Mouse (Mus musculus) left cerebral cortex, postnatal 4 days (tissue): Measurements from ENCODE around the gene Eno2. TPM values are rescaled to one million over a fixed set of nuclear protein-coding genes. Genes with fewer than 3 reads are reported as not detected.
A peak's percentile ranks its signal among the peaks of the same experiment; 100 is the strongest.
"Not testable (repeated sequence)": the region's sequence is repeated elsewhere in the genome, so short reads cannot be mapped to it uniquely, and the experiment has no call there.

ENCODE experiments used
- DNase-seq: peaks from one replicate; pipeline ENCODE4 v3.0.0-alpha.2; 2022
- intact Hi-C: fragments of 180-260 bp; cut with DNase I; formaldehyde crosslinking; loops from one replicate; pipeline ENCODE4 v1.15.1; 2025
- total RNA-seq, 2 experiments: library from RNA; stranded (reverse); gene quantifications; 2 replicates each; pipeline ENCODE4 v1.2.3; 2021

Gene Eno2
- total RNA-seq, 2 experiments from 2014 or later: 190 to 217 TPM

DNA sequence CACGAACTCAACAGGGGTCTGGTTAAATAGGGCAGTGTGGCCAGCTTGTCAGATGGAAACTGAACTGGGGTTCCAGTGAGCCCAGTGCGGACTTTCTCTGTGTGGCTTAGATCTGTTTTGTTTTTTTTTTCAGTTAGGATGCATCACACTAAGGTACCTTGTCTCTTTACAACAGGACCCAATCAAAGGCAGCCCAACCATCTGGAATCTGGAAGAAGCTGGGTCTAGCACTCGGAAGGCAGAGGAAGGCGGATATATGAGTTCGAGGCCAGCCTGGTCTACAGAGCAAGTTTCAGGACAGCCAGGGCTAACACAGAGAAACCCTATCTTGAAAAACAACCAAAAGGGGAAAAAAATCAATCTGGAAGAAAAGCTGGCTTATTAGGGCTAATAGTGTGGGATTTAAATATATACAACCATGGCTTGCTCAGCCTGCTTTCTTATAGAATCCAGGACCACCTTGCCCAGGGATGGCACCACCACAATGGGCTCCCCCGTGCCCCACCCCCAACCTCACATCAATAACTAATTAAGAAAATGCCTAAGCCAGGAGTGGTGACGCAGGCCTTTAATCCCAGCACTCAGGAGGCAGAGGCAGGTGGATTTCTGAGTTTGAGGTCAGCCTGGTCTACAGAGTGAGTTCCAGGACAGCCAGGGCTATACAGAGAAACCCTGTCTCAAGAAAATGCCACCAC lies 37.1 kb upstream of the Eno2 start:
- no peak for DNase-seq
- intact Hi-C loops: loop anchor here (5.0 kb wide), 1 partner anchor 49 kb away; the partner anchor contains the start of genes Atn1 and Gm45234

DNA sequence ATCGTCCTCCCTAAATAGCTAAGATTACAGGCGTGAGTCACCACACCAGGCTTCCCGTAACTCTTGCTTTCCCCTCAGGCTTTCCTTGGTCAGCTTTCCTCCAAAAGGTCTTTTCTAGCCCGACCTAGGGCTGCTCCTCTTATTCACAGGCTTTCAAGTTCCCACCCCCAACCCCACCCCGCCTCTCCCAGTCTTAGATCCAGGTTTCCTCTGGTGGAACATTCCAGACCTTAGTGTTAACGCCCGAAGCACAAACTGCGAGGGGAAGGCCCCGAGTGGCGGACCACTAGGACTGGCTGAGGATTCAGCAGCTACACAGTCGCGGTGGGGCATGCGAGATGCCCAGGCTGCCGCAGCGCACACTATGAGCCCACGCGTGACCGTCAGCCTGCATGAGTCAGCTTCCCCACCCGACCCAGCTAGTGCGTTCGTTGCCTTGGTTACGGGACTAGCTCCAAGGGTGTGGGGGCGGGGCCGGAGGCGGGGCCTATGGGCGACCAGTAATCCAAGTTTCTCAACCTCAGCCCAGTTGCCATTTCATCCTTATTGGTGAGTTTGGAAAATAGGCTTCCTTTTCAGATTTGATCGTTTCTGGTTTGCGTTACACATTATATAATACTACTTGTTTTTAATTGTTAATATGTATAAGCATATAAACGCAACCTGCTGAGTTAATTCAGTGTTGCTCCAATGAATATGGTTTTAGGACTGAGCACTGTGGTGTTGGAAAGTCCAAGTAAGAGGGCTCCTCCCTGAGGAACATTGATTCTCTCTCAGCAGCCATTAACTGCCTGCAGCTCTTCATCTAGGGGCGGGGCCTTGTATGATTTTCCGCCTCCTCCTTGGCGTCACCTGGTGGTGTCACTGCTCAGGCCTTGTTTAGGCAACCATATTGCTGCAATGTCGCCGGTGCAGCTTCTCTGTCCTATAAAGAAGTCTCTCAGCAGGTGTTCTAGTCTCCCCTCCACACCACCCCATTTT lies 36.2 kb upstream of the Eno2 start:
- intact Hi-C loops: loop anchor here (5.0 kb wide), 1 partner anchor 48 kb away; the partner anchor contains the start of genes Atn1 and Gm45234
- peak; percentile 92 for DNase-seq

DNA sequence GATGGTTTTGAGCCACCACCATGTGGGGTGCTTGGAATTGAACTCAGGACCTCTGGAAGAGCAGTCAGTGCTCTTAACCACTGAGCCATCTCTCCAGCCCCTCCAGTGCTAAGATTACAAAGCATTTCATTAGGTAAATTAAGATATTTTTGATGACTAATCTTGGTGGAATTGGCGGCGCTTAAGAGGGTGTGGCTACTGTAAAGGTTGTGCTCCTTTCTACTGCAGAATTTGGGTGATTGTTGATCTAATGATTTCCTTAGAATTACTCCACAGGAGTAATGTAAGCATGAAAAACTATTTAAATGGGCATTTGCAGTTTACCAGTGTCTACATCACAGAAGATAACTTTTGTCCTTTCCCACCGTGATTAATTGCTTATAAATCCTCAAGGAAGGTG lies 34.9 kb upstream of the Eno2 start:
- intact Hi-C loops: no loop called here
- DNase-seq: no peak

DNA sequence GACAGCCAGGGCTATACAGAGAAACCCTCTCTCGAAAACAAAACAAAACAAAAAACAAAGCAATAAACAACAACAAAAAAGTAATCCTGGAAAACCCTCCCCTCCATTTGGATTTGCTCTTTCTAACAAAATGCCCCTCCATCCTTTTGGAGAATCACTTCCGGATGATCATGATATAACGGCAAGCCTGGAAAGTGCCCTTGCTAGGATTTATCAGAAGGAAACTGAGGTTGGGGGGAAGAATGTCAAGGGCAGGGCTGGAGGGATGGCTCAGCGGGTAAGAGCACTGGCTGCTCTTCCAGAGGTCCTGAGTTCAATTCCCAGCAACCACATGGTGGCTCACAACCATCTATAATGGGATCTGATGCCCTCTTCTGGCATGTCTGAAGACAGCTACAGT lies 34.2 kb upstream of the Eno2 start:
- DNase-seq, intact Hi-C loops: not testable (repeated sequence)

DNA sequence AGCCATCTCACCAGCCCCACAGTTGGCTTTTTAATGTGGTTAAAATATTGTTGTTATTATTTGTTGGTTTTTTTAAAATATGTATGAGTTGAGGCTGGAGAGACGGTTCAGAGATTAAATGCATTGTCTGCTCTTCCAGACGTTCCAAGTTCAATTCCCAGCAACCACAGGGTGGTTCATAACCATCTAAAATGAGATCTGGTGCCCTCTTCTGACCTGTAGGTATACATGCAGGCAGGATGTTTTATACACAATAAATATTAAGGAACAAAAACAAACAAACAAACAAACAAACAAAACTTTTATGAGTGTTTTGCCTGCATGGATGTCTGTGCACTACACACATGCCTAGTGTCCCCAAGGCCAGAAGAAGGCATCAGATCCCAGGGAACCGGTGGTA lies 33.6 kb upstream of the Eno2 start:
- DNase-seq: no peak
- intact Hi-C loops: no loop called here

DNA sequence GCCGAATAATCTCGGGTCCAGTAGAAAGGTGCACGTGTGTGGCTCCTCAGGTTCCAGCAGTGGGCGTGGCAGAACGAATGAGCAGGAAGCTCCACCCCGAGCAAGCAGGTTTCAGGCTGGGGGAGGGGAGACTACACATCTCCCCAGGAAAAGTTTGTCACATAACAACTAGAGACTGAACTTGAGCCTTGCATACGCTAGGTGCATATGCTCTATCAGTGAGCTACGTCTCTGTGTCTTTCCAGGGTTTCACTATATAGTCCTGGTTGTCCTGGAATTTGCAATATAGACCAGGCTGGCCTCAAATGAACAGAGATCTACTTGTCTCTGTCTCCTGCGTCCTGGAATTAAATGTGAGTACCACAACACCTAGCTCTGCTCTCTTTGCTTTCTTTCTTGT lies 32.9 kb upstream of the Eno2 start:
- DNase-seq, intact Hi-C loops: not testable (repeated sequence)

DNA sequence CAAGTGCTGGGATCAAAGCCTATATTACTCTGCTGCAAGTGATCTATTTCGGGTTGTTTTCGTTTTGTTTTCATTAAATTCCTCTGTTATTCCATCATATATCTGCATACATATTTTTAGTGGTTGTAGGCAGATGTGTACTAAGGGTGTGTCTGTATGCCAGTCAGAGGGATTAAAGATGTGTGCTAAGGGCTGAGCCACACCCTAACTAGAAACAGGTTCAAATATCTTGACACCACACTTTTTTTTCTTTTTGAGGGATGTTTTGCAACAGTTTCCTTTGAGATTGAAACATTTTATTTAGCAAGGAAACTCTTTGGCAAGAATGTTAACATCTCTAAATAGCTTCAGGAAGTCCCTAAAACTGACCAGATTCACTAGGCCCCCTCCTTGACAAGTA lies 26.7 kb upstream of the Eno2 start:
- intact Hi-C loops: no loop called here
- DNase-seq: no peak

DNA sequence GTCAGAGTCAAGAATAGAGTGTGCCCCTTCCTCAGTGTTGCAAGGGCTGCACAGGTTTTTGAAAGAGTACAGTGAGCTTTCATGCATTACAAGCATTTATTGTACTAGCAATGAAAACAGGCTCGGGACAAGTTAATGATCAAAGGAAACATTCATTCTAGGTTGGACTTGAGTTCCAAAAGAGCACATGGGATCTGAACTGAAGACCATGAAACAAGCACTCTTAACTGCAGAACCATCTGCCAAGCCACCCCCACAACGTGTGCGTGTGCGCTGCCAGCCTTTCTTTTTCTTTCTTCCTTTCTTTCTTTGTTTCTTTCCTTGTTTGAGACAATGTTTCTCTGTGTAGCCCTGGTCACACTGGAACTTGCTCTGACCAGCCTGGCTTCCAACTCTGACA lies 26.3 kb upstream of the Eno2 start:
- intact Hi-C loops: no loop called here
- DNase-seq: no peak

DNA sequence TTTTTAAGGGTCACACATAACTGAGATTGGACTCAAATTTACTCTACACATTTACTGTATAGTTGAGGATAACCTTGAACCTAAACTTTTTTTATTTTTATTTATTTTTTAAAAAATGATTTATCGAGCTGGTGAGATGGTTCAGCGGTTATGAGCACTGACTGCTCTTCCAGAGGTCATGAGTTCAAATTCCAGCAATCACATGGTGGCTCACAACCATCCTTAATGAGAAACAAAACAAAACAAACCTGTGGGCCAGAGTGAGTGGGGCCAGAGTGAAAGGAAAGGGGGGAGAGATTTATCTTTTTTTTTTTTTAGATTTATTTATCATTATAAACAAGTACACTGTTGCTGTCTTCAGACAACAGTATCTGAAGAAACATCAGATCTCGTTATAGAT lies 22.4 kb upstream of the Eno2 start:
- no peak for DNase-seq
- intact Hi-C loops: no loop called here

DNA sequence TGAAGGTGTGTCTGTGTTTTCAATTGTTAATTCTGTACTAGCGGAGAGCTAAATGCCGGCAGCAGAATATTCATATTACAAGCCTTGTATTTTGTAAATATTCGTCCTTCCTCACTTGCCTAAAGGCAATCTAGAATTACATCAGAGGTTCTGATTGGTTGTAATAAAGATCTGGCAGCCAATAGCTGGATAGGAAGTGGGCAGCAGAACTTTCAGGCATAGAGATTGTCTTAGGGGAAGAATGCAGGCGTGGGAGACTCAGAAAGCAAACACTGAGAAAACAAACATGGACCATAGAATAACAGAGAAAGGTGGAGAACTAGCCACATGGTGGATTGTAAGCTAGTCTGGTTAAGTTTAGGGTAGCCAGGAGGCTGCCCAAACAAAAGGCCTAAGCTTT lies 20.6 kb upstream of the Eno2 start:
- intact Hi-C loops: no loop called here

DNA sequence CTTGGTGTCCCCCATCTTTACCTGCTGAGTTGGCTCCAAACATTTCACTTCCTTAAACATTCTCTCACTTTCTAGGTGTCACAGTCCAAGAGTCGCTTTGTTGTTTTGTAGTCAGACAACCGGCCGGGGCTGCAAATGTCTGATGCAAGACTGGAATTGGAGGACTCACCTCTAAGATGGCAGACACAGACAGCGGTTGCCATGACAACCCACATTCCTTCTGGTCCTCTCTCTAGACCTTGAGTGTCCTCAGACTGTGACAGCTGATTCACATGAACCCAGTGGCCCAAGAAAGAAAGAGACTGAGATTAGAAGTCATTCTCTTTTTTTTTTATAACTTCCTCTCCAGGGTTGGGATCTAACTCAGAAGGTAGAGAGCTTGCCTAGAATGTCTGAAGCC lies 20.0 kb upstream of the Eno2 start:
- peak; percentile 24 for DNase-seq
- intact Hi-C loops: no loop called here

More for the DNA sequence above, 20.6 kb upstream of the Eno2 start:
- DNase-seq: no peak

DNA sequence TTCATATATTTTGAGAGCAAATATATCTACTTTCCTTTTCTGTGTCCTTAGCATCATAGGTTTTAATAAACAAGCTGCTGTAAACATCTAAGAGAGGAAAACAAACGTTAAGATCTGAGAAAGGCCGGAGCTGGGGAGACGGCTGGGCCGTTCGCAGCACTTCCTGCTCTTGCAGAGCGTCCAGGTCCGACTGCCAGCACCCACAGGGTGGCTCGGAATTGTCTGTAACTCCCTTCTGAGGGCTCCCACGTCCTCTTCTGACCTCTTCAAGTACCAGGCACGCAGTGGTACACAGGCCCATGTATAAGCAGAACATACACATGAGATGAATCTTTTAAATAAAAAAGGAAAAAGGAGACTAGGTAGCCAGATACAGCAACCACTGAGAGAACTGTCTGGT lies 18.2 kb upstream of the Eno2 start:
- intact Hi-C loops: no loop called here
- DNase-seq: no peak

DNA sequence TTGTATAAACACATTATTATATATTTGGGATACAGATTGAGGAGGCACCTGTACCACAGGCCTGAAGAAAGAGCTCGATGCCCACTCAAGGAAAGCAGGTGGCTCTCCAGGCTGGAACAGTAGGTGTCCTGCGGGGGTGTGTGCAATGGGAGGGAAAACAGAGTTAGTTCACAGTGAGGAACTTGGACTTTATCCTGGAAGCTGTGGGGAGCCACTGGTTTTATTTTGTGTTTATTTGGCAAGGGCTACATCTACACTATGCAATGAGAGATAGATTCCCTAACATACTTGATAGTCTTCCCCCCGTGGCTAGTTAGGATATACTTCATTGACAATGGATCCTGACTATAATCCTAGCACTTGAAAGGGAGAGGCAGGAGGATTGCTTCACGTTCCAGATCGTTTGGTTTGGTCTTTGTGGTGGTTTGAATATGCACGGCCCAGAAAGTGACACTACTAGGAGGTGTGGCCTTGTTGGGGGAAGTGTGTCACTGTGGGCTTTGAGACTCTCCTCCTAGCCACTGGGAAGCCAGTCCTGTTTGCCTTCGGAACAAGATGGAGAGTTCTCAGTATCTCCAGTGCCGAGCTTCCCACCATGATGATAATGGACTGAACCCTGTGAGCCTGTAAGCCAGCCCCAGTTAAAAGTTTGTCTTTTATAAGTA lies 17.4 kb upstream of the Eno2 start:
- intact Hi-C loops: no loop called here
- no peak for DNase-seq

DNA sequence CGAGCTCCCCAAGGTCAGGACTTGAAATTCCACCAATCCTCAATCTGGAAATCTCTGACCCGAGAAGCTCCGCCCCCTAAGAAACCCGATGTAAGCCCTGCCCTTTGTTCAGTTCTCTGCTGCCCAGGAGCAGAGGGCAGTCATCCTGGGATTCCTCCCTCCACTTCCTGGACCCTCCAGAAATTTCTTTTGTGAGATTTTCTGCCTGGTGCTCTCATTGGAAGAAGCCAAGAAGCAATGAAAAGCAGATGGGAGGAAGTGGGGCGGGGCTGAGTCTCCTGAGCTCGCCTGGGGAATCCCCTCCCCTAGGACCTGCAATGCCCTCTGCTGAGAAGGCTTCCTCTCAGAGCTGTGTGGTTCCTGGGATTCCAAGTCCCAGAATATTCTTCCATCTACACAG lies 13.0 kb upstream of the Eno2 start:
- DNase-seq: no peak
- intact Hi-C loops: no loop called here

DNA sequence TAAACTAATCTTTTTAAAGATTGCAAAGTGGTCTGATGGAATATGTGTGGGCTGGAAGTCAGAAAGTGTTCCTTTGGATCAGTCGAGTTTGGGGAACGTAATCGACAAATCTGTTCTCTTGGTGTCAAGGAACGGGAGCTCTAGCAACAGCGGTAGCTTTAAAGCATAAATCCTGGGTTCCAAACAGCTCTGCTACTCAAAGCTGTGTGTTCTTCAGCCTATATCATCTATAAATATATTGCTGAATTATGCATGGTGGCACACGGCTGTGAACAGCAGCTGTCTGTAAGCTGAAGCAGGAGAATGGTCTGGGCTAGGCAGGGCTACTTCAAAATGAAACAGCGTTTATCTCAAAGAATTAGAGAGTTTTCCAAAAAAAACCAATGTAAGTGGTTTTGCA lies 11.4 kb upstream of the Eno2 start:
- intact Hi-C loops: no loop called here
- no peak for DNase-seq

DNA sequence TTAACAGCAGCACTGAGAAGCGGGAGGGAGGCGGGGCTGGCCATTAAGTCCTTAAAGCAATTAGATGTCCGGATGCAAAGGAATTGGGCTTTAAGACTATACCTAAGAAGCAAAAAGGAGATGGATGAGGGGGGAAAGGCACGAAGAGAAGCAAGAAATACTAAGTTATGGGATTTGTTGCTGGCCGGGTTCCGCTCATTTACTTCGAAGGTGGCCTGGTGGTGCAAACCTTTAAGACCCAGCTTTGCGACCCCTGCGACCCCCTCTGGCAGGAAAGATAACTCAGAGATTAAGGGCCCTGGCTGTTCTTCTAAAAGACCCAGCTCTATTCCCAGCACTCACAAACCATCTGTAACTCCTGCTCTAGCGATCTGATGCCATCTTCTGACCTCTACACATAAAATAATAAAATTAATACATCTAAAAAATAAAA lies 10.5 kb upstream of the Eno2 start:
- intact Hi-C loops: no loop called here
- DNase-seq: no peak

DNA sequence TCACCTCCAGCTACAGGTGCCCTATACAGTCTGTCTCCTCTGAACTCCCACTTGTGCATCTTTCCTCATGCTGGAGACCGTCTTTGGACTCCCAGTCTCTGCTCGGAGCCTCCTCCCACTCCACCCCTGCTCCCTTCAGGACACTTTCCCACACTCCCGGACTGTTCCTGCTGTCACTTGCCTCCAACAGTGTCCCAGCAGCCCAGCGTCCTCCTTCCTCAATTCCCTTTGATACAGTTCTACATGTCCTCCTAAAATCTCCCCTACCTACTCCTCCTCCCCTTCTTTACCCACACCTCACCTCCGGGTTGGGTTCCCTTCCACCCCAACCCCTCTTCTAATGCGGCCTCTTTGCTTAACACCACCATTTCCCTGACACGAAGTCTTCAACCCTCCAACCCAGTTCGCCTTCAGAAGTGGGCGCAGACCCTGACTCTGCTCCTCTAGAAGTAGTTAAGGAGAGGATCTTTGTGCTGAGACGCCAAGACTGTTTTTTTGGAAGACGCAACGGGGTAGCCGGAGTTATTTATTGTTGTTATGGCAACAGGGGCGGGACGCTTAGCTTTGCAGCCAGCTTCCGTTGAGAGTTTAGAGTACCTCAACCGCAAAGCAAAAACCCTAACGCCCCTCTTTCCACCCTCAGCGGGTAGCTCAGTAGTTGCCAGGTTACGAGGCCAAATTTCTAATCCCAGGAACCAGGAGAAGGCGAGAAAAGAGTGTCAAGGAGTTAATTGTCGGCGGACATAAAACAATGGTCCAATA lies 9.9 kb upstream of the Eno2 start, which contains the start of gene Lrrc23:
TSS of gene Lrrc23 (minus strand) at position 506 of the 762 bp plus-strand sequence.
- DNase-seq: peak; percentile 39
- intact Hi-C loops: no loop called here

DNA sequence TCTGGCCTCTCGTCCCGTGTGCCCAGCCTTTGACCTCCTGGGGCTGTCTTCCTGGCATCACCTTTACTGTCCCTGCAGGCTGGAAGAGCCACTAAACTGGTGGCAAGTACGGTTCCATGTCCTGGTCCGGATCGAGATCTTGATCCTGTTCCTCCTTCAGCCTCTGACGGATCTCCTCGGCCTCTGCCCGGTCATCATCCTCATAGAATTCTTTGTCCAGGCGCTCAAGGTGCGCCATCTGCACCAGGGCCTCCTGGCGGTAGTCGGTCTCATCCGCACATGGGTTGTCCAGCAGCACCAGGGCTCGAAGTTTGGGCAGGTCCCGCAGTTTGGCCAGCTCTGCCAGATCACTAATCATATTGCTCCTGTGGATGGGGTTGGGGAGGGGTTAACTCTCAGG lies 1.0 kb upstream of the Eno2 start:
- no peak for DNase-seq
- intact Hi-C loops: no loop called here

DNA sequence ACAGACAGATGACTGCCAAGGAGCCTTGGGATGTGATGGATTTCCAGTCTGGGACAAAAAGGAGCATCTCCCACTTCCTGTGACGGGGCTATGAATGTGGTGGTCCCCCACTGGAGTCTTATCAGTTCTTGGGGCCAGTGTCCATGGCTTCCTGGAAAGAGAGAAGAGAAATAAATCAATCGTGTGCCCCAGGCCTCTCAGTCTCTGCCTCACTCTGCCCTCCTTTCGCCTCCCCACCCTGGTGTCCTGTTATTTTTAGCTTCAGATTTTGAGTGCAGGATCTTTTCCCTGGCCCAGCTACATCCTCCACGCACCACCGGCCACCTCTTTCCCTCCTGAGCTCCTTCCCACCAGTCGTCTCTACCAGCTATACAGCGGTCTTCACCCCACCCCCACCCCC lies 540 bp upstream of the Eno2 start:
- no peak for DNase-seq
- intact Hi-C loops: no loop called here

DNA sequence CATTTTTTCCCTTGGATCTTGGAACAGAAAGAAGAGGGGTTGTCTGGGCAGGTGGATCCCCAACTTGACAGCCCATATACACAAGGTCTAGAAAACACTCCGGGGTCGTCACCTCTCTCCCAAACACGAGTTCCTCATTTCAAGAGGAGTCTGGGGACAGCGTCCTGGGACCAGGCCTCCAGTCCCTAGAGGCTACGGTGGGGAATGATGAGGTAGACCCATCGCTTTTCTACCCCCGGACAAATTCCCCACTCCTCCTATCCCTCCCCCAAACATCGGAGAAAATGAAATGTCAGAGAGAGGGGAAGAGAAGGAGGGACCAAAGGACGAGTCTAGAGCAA lies 799 bp downstream of the Eno2 start:
- DNase-seq: no peak
- intact Hi-C loops: no loop called here
